Mouse (Mus musculus): ENCODE results near the gene Tpcn2.

DNA sequence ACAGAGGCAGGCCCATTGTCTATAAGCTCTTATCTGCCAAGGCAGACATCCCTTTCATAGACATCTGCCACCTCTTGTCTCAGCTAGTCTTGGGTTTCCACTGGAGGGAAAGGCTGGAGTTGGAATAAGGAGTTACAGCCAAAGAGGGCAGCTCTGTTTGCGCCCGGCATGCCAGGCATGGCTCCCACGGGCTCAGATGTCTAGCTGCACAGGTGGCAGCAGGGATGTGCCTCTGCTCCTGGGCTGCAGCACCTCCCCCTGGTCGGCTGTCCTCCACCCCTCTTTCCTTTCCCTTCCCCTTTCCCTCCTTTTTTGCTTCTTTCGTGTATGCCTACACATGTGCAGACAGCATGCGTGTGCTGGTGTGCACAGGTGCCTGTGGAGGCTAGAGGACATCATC, 91.0 kb downstream of the Tpcn2 start:
- TF ChIP-seq CTCF (conservative IDR thresholded peaks at IDR 0.05 in 1 of 2, IDR thresholded peaks at IDR 0.05 in 1 of 2; ENCODE audit: low read depth in 2 of 2, low read length in 2 of 2) (no peak), KAT2A (IDR thresholded peaks at IDR 0.05; ENCODE audit: insufficient replicate concordance, low read length) (no peak), NRF1 (IDR thresholded peaks at IDR 0.05; ENCODE audit: low read depth, low read length) (no peak), ZMIZ1 (IDR thresholded peaks at IDR 0.05; ENCODE audit: low read depth, low read length) (no peak), JUND (conservative IDR thresholded peaks at IDR 0.05; ENCODE audit: low read depth, low read length) (no peak), MAX (IDR thresholded peaks at IDR 0.05; ENCODE audit: low read length) (no peak), CHD1 (IDR thresholded peaks at IDR 0.05; ENCODE audit: low read depth, low read length) (no peak), E2F4 (IDR thresholded peaks at IDR 0.05; ENCODE audit: insufficient replicate concordance, low read depth, low read length) (no peak), POLR2A (IDR thresholded peaks at IDR 0.05; ENCODE audit: low read depth, low read length) (no peak), RAD21 (IDR thresholded peaks at IDR 0.05; ENCODE audit: low read depth, low read length) (no peak), RCOR1 (conservative IDR thresholded peaks at IDR 0.05; ENCODE audit: low read depth, low read length) (no peak), MAFK (IDR thresholded peaks at IDR 0.05; ENCODE audit: insufficient replicate concordance, low read length) (no peak), USF1 (IDR thresholded peaks at IDR 0.05; ENCODE audit: low read depth, low read length) (no peak), EP300 (IDR thresholded peaks at IDR 0.05; ENCODE audit: low read length) (no peak)

Measured in CH12.LX (cell line).